Mouse (Mus musculus): ENCODE measurements around the gene 4931428F04Rik.
"Not testable (repeated sequence)": the region's sequence is repeated elsewhere in the genome, so short reads cannot be mapped to it uniquely, and the experiment has no call there.

GRCm38 (mm10) chr8:105291364-105291763 is 1.7 kb upstream of the 4931428F04Rik start:
- not testable (repeated sequence) for TF ChIP-seq CTCF, EP300 (IDR thresholded peaks at IDR 0.05; ENCODE audit: low read depth)

All from liver, postnatal 0 days (tissue).